Mouse (Mus musculus) spleen, adult 18-20 months (tissue): ENCODE measurements around the gene Psmc3.

Source experiments
- DNase-seq, 2 experiments: peaks; one replicate each; pipeline ENCODE4 v3.0.0; 2022; ENCODE audit warnings: mixed read lengths in 2 of 2

Psmc3 gene

DNA sequence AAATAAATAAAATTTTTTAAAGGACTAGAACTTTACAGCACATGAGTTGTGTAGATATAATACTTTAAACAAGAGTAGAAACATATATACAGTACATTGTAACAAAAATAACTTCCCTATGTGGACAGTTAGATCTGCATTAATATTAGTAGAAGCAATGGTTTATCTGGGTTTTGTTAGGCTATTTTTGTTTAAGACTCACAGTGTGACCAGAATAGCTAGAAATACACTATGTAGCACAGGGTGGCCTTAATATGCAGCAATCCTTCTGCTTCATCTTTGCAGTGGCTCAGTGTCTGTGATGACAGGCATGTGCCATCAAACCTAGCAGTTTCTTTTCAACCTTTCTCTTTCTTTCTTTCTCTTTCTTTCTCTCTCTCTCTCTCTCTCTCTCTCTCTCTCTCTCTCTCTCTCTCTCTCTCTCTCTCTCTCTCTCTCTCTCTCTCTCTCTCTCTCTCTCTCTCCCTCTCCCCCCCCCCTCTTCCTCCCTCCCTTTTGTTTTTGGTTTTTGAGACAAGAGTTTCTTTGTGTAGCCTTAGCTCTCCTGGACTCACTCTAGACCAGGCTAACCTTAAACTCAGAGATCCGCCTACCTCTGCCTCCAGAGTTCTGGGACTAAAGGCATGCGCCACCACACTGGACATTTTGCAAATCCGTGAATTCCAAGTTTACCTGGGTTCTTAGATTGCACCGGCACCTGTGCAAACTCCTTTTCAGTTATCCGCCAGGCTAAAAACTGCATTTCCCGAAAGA lies 452 bp upstream of the Psmc3 start:
- DNase-seq: no peak

DNA sequence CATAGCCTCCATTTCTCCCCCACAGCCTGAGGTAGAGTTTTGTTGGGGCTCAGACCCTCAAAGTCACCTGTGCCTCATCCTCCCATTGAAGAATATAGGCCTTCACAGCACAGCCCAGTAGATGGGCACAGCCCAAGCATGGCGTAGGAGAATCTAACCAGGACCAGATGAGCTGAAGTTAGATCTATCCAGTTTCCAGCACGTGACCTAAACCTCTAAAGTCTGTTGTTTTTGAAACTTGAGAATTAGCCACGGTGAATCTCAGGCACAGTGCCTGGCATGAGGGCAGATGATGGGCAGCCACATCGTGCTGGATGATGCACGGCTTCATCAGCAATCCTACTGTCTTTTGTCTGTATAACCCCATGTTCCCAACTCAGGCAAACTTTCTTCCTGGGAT lies 4.6 kb downstream of the Psmc3 start:
- DNase-seq: no peak

DNA sequence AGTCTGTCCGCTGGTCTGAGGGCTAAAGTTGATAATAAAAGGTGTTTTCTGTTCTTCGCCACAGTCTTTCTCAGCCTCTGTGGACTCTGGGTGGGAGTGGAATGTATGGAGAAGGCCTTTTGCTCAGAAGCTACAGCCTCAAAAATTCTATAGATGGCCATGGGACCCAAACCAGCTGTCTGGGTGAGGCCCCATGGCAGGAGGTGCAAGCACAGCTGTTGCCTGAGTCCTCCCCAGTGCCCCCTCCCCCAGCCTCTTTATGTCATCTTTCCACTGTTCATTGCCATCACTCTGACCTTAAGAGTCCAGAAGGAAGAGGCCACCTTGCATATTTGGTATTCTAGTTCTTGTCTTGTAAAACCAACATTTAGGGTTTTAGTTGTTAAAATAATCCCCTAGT lies 5.6 kb downstream of the Psmc3 start:
- DNase-seq: no peak

DNA sequence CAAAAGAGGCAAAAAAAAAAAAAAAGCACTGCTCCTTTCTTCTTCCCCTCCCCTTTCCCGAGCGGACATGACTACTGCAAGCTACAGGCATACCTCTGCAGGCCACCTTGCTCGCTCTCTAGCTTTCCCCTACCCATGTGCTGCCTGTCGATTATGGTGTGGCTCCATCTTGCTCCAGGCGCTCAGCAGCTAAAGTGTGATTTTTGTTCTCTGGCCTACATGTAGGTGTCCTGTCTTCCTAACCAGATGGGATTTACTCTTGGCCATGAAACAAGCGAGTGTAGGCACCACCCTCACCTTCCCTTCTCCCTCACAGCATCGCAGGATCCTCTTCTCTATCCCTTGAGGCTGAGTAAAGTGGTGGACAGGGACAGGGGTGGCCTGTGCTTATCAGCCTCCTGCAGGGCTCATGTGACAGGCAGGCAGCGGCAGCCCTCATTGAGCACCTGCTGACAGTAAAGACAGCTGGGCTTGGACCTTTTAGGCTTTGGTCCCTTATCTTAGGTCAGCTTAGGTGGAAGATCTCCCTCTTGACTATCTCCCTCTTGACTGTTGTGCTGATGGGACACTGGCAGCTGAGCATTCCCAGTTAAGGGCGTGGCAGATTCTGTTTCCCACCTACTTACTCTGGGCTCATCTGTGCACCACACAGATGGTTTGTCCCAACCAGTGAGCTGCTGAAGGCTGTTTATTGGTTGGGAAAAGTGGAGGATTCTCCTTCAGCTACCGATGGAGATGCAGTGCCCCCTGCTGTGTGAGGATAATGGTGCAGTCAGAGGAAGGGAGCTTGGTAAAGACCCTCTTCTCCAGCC lies 6.9 kb downstream of the Psmc3 start:
- no peak for DNase-seq

DNA sequence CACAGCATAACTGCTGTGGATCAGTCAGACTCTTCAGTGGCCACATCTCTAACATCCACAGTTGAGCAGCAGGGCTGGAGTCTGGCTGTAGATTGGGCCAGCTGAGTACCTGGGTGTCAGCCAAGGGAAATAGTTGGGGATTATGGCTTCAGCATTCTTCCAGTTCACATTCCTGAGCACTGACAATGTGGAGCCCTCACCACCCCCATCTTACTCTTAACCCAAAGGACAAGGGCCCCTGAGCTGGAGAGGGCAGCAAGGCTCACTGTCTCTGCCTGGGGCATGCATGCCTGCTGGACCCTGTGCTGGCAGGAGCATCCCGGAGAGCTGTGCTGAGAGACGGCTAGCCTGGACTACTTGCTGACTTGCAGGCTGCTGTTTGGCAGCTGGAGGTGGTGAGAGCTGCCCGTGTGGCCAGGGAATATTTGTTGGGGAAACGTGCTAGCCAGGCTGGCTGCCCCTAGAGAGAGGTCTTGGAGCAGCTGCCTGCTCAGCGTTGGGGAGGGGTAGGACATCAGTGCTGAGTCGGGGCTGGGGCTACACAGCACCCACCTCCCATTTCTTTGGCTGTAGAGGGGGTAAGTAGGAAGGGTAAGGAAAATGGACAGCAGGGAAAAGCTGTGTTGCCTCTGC lies 8.2 kb downstream of the Psmc3 start:
- DNase-seq: no peak

DNA sequence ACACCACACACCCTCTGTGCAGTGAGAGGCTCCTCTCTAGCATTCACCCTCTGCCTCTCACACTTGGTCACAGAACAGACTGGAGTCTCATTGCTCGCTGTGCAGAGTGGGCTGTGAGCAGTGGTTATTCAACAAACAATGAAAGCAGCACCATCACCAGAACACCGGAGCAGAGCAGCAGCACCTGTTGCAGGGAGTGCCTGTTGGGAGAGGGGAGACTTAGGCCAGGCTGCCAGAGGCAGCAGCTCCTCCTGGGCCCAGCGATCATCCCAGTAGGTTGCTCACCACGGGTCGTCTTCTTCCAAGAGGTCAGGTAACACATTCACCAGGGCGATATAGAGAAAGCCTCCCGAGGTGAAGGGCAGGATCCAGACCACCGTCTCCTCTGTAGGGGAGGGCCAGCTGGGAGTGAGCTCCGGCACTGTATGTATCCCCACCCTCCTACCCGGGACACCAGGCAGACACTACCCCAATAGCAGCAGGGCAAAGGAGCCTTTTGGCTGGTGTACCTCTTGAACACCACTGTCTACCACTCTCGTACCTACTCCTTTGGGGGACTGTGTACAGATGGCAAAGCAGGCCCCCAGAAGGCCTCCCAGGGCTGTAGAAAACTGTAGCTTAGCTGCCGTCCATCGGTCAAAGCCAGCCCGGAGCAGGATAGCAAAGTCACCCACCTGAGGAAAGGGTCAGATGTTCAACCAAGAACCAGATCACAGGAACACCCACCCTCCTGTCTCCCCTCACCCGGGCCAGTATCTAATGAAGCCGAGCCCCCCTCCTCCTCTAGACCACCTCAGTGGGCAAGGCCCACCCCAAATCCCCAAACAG lies 9.2 kb downstream of the Psmc3 start:
- DNase-seq: no peak

DNA sequence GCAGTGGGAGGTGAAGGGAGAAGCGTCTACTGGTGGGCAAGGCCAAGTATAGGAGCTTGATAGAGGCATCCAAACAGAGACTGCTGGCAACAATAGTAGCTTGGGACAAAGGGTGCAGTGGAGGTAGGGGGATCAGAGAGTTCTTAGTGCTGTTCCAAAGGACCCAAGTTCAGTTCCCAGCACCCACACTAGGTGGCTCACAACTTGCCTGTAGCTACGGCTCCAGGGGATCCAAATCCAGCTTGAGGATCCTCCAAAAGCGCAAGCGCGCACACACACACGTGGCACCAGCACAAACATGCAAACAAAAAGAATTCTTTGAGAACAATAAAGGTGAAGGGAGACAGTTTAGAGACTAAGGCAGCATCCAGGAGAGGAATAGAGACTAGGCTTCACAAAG lies 10.4 kb downstream of the Psmc3 start:
- no peak for DNase-seq

DNA sequence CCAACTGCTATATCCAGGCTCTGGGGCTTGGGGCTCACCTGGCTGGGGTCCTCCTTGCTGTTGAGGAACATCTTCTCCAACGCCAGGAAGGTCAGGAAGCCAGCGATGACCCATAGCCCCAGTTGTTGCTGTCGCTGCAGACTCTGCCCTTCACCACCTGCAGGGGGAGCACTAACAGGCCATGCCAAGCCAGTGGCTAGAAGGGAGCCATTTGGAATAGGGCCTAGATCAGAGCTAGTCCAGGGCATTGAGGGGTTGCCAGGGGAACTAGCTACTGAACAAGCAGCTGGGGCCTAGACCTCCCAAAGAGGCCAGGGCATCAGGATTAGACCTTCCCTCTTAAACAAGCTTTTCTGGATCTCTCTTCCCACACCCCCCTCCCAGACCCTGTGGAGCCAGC lies 11.7 kb downstream of the Psmc3 start:
- peak in 1 of 2 experiments; percentile 56 for DNase-seq

DNA sequence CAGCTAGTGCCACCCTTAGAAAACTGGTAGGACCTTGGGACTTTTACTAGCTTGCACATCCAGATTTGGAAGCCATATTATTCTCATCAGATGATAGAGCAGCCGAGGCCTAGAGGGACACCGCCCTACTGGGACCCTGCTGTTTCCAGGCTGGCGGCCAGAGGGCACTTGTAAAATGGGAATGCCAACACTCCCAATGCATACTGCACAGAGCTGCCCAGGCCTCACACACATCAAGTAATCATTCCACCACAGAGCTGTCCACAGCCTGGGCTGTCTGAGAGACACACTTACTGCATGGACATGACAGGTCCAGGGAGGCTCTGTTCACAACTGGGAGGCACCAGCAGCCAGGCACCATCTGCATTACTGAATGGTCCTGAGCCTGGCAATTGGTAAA lies 12.6 kb downstream of the Psmc3 start:
- DNase-seq: no peak

DNA sequence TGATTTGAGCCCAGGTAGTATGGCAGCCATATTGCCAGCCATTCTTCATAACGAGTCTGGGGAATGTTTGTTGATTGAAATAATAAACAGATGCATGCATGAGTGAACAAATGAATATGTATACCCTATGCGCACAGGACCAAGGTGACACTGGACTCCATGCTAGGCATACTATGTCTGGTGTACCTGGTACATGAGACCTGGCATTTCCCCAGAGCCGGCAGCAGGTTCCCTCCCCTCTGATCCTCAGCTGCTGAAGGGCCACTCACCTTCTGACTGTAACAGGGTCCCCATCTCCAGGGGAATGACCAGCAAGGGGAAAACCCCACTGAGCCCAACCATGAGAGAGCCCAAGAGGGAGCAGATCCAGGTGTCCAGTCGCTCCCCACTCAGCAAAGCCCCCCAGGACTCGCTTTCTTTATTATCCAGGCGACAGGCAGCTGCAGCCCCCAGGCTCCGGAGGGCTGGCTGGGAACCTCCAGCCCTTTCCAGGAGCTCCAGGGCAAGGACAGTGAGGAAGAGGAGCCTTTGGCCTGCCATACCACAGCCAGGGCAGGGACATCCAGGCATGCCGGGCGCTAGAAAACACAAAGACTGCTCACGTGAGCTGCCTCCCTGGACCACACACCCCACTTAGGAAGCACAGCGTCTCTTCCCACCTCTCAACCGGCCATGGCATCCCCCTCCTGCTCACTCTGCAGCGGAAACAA lies 14.5 kb downstream of the Psmc3 start:
- DNase-seq: no peak

DNA sequence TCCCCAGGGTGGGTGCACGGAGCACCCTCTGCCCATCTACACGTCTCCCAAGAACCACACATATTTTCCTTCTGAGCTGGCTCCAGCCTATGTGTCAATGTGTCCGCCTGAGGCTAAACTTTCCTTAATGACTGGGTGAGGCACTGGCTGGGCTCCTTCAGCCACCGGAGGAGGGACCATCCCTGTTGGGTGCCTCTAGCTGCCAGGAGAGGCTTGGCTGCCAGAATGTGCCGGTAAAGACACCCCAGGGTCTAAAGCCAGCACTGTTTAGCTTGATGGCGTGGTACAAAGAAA lies 15.0 kb downstream of the Psmc3 start:
- DNase-seq: no peak

DNA sequence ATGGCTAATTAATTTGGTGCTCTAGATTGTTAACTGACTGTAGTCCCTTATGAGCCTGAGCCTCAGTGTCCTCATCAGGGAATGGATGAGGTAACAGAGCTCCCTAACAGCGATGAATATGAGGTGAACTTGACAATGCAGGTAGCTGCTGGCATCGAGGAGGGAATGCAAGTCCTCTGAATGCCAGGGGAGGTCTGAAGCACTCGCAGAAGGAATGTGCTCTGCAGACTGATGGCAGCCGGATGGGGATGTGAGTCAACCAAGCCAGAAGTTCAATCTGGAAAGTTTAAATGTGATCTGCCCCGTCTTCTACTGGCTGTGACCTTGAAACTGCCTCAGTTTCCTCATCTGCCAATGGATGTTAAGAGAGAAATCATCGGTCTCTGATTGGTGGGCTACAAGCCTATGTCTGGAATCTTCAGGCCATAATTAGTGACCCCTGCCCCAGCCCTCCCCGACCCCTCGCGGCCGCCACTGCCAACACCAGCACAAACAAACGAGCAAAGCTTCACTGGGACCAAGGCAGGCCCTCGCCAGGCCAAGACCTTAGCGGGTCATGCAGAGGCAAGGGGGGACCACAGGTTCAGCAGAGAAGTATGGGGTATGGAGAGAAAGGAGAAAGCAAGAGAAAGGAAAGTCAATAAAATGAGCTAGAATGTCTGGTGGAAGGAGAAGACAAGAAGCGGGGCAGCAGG lies 15.6 kb downstream of the Psmc3 start:
- no peak for DNase-seq

DNA sequence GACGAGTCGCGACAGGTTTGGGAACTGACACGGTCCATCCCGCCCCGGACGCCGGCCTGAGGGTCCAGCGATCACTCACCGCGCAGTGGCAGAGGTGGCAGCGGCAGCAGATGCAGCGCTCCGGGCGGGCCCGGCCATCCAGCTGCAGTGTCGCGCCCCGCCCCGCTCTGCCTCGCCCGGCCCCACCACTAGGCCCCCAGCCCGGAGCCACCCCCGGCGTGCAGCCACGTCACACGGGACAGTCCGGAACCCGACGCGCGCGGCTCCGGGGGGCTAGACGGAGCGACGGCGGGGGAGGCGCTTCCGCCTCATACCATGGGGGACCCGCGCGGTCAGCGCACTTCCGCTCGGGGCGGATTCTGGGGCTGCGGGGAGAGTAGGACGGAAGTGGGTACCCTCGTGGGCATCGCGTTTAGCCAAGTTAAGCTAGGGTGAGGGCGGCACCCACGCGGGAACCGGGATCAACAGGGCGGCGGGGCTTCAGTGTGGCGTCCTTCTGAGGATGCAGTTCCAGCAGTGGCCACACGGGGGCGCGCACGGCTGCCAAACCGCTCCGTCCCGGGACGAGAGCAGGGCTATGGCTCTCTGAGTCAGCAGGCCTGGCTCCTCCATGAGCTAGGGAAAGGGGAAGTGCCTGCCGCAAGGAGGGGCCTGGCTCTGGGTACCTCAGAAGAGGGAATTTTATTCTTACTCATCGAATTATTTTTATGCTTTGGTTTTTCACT lies 16.4 kb downstream of the Psmc3 start, which contains the start of gene Slc39a13:
Gene Slc39a13, minus strand, starts transcription at position 342 of the 725 bp plus-strand sequence.
- DNase-seq: peak; percentile 95 to 96

DNA sequence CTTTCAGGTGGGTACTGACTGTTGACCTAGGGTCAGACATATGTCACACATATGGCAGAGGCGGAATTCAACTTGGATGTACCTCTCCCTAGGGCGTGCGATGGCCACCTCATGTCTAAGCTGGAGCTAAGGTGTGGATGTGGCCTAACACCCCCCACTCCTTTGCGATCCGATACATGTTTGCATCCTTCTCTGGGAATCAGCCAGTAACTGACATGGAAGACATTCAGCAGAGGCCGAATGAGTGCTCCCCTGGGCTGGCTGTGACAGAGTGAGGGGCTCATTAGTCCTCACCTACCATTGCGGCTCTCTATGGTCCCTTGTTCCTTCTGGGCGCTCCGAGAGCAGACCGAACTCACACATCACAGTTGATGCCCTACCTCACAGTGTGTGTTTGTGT lies 17.2 kb downstream of the Psmc3 start:
- no peak for DNase-seq

DNA sequence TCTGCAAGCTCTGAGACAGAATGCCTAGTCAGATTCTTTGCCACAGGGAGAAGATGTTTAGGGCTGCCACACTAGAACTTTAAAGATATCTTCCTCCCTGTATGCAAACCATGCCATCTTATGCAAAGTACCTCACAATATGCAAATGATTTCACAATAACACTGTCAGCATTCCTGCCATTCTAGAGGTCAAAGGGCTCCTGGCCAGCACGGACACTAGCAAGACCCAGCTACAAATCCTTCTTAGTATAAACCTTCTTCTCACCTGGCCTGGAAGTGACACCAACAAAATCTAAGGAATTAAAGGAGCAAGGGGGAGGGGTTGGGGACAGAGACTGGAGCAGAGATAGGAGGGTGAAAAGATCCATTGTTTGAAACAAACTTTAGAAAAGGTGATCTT lies 18.3 kb downstream of the Psmc3 start:
- no peak for DNase-seq

DNA sequence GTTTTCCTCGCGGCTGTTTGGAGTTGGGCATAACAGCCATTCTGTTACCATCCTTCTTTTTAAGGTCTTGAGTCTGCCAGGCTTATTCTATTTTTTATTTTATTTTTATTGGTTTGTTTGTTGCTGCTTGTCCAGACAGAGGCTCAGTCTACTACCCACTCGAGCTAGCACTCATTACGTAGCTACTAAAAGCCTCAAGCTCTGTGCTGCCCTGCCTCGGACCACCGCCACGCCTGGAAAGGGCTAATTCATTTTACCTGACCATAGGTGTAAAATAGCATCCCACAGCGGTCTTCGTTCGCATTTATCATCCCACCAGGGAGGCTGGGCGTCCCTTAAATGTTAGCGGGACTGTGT lies 24.1 kb downstream of the Psmc3 start:
- no peak for DNase-seq

DNA sequence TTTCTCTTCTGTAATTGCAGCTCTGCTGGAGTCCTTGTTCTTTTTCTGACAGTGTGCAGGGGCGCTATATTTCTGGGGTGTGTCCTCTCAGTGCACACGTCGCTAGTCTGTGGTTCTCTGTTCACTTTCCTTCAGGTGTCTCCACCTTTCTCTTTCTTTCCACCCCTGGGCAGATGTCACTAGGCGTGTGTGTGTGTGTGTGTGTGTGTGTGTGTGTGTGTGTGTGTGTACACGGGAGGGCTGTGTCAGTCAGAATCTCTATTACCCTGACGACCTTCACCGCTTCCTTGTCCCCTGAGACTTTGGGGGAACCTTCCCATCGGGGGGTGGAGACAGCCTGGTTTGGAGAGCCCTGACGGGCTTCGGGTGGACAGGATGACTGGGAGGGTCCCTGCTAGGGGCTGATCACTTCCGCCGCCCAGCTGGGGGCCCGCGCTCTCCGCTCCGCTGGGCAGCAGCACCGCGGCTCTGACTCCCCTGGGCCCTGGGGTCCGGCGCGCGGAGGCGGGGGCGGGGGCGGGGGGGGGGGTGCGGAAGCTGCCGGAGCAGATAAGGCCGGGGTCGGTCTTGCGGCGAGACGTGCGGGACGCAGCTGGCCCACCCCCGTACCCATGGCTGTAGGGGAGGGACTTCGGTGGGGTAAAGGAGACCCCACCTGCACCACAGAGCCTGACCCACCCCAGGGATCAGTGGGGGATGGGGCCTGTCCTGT lies 24.7 kb downstream of the Psmc3 start:
- peak; percentile 61 to 68 for DNase-seq

DNA sequence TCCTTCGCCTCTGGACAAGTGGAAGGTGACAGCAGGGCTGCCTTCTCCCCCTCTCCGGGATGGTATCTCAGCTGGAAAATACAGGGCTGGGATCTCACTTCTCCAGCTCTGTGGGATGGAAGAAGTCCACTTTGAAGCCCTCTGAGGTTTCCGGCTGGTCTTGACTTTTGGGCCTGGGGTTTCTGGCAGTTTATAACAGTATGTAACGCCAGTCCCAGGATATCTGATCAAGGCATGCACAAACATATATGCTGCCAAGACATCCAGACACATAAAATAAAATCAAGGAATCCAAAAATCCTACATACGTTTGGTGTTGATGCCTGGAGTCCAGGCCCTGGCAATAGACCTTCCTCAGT lies 25.2 kb downstream of the Psmc3 start:
- no peak for DNase-seq

DNA sequence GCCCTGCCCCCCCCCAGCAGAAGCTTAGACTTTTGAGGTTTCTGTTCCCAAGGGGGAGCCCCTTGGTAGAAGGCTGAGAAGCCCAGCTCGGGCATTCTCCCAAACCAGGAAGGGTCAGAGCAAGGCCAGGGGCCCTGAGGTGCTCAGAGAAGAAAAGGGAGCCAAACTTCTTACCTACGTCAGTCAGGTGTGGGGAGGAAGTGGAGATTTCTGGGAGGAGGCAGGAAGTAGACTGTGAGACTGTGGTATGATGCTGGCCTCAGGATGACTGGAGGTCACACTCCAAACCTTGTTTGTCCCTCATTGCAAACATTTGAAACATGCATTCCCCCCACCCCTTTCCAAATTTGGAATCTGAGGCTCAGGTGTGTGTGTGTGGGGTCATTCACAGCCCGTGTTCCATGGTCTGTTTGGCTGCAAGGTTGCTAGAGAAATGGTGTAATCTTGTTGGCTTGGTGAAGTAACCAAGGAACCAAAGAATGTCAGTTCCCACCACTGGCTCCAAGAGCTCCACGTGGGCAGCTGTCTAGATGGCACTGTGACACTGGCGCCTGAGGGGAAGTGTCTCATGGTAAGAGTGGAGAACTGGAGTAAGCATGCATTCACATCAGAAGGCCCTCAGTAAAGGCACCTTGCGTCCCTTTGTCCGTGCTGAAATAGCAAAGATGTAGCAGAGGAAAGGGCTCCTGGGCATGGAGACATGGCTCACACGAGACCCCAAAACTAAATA lies 27.1 kb downstream of the Psmc3 start:
- peak in 1 of 2 experiments; percentile 53 for DNase-seq
